Mouse (Mus musculus) cerebellum, postnatal 4 days (tissue): ENCODE measurements at regions not wholly inside any gene's neighbourhood (a gene's known extent, or its start where the extent isn't known, plus 50 kb on each side); places are given as distances from the start of the nearest gene placed in this dataset.
"Not testable (repeated sequence)": the region's sequence is repeated elsewhere in the genome, so short reads cannot be mapped to it uniquely, and the experiment has no call there.

Experiments
- DNase-seq, 2 experiments: peaks; one replicate each; pipeline ENCODE4 v3.0.0; 2022; ENCODE audit warnings: low spot score in 2 of 2, mixed read lengths in 1 of 2

DNA sequence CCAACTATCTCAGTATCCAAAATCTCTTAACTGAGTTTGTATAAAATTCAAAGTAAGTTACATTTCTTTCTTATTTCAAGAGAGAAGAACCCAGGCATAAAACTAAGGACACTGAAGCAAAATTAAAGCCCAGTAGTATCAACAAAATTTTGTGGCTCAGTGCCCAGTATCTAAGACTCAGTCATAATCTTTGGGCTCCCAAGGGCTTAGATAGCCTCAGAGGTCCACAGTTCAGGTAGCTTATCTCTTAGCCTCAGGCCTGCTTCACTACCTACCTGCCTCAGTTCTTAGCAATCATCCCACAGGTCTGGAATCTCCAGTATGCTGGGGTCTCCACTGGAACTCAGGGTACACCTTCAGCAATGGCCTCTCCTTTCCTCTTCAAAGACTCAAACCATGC lies 835.6 kb upstream of the Olfr1507 start:
- not testable (repeated sequence) for DNase-seq

DNA sequence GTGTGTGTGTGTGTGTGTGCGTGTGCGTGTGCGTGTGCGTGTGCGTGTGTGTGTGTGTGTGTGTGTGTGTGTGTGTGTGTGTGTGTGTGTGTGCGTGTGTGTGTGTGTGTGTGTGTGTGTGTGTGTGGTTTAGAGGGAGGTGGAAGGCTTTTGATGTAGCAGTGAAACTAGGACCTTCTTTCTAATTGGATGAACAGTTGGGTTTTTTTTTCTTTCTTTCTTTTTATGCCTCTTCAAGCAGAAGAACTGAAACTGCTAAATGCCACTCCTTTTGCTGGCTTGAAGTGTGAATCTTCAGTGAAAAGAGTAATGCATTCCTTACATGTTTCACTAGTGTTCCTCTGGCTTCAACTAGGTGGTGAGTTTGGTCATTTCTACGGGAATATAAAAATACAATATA lies 828.8 kb upstream of the Olfr1507 start:
- DNase-seq = not testable (repeated sequence)

DNA sequence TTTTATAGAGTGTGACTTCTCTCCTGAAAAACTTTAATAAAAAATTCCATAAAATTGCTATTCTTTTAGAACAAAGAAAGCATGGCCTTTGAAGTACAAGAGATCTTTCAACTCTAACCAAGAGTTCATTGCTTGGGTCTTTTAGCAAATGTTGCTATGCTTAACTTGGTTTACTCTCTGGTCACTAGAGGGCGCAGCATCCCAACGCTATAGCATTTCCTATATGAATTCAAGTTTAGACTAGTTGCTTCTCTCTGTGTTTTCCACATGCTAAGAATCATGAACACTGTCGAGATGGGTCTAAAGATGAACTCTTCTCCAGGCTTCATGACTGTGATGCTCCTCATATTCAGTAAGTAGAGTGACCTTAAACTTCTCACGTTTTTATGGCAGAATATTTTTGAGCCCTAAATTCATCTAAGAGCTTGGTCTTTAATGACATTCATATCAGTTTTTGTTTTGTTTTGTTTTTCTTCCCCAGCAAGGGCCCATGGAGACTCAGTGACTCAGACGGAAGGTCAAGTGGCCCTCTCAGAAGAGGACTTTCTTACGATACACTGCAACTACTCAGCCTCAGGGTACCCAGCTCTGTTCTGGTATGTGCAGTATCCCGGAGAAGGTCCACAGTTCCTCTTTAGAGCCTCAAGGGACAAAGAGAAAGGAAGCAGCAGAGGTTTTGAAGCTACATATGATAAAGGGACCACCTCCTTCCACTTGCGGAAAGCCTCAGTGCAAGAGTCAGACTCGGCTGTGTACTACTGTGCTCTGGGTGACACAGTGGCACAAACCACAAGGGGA lies 823.2 kb upstream of the Olfr1507 start:
- not testable (repeated sequence) for DNase-seq

DNA sequence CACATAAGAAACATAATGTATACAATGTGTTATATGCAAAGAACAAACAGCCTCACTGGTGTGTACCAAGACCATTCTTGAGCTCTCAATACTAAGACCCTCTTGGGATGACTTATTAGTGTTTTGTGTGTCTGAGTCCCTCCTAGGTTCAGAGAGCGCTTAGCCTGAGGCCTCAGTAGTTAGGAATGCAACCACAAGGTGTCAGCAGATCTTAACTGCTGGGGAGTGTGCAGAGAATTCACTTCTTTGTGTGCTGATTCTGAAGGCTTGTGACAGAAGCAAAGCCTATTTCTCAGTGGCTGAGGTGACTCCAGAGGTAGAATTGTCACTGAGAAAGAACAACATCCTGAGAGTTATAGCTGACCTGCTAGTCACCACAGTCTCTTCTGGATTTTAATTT lies 816.9 kb upstream of the Olfr1507 start:
- not testable (repeated sequence) for DNase-seq

DNA sequence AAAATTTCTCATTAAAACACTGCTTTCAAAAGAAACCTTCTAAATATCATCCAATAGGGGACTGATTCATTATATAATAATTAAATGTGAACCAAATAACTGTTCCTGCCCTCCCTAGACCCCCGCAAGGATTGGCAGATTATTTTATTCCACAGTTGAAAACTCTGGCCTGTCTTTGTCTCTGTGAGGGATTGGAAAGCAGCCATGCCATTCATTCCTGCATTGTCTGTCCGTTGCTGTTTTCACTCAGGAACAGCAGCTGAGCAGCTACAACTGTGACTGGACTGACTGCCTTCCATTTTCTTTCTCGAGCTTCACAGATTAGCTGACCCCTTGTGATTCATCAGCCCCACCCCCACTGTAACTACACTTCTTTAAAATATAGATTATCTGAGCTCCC lies 807.6 kb upstream of the Olfr1507 start:
- not testable (repeated sequence) for DNase-seq

DNA sequence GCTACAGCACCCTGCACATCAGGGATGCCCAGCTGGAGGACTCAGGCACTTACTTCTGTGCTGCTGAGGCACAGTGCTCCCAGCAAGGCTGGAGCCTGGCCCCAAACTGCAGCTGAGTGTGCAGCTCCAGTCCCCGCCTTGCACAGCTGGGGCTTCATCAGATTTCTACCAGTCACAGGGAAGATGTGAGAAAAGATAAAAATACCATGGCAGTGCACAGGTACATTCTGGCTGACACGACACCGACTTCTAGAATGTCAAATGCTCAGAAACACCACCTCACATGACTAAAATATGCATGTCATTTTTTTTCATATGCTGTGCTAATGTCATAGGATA lies 806.9 kb upstream of the Olfr1507 start:
- DNase-seq = not testable (repeated sequence)

DNA sequence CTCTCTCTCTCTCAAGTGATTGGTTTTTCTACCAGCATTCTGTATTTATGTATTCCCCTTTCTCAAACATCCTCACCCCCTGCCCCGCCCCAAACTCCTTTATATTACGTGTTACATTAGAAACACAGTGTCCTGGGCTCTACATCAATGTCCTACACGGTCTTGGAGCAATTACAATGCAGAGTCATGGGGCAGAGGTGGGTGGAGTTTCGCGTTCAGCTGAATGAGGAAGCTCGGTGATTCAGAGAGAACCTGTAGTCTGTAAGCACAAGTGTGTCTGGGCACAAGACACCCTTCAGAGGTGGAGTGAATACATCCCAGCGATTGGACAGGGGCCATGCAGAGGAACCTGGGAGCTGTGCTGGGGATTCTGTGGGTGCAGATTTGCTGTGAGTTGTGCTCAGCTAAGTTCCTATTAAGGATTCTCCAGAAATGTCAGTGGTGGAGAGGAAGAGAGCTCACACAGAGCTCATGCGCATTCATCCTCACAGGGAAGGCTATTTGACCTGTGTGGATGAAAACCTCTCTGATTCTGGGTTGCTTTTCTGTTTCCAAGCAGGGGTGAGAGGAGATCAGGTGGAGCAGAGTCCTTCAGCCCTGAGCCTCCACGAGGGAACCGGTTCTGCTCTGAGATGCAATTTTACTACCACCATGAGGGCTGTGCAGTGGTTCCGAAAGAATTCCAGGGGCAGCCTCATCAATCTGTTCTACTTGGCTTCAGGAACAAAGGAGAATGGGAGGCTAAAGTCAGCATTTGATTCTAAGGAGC lies 806.4 kb upstream of the Olfr1507 start:
- DNase-seq = not testable (repeated sequence)

DNA sequence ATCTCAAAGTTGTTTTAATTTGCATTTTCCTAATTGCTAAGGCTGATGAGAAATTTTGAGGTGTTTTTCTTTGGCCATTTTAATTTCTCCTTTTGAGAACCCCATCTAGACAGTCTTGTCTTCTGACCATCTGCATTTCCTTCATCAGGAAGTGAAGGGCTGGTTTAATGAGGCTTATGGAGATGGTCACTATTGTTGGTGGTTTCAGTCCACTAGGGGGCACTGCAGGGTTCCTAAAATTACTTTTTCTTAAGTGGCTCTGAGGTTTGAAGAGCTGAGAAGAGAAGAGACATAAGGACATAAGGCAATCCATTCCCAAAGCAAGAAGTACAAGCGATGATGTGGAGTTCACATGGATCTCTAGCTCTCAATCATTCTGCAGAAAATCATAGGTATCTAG lies 805.6 kb upstream of the Olfr1507 start:
- not testable (repeated sequence) for DNase-seq

DNA sequence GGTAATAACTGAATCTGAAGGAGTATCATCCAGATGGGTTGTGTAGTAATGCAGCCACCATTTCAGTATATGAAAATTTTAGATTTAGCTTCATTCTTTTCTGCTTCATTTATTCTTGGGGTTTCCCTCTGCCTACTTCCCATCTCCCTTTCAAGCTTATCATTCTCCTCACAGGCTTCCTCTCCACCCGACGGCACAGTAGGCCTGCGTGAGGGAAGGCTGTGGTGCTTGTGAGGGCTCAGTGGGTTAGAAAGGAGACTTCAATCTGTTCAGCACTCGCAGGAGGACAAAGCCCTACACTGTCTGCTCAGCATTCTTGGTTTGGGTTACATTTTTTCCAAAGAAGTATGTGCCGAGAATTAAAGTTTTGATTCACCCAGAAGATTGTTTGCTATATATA lies 804.2 kb upstream of the Olfr1507 start:
- DNase-seq = not testable (repeated sequence)

DNA sequence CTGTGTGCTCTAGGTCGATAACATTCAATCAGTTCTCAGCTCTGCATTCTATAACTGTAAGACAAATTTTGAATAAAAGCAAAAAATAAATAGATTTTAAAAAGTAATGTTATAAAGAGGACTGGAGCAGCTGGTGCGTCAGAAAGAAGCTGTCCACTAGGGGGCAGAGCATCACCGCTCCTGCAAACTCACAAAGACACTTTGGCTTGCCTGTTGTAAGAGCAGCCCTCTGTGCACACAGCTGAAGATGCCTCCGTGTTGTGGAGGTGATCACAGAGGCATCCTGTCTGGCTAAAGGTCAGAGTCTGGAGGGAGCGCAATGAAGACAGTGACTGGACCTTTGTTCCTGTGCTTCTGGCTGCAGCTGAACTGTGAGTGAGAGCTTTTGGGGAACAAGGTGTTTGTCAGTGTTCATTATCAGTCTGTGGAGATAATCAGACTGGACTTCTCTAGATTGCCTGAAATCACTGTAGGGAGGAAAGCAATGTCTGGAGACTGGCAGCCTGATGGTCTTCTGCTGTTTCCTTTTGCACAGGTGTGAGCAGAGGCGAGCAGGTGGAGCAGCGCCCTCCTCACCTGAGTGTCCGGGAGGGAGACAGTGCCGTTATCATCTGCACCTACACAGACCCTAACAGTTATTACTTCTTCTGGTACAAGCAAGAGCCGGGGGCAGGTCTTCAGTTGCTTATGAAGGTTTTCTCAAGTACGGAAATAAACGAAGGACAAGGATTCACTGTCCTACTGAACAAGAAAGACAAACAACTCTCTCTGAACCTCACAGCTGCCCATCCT lies 788.0 kb upstream of the Olfr1507 start:
- not testable (repeated sequence) for DNase-seq

DNA sequence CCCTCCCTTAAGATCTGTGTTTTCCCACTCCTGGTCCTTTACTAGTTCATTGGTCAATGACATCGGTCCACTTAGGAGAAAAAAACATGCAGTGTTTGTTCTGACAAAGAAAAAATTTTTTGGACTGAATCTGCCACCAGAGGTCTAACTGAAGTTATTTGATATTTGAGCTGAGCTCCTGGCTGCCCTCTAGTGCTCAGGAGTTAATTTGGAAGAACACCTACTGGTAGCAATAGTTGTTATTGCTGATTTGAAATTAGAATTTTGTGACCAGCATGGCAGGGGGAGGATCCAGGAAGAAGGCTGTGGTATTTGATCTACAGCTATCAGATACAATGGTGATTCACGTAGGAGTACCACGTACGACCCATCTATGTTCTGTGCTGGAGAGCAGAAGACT lies 777.7 kb upstream of the Olfr1507 start:
- not testable (repeated sequence) for DNase-seq

DNA sequence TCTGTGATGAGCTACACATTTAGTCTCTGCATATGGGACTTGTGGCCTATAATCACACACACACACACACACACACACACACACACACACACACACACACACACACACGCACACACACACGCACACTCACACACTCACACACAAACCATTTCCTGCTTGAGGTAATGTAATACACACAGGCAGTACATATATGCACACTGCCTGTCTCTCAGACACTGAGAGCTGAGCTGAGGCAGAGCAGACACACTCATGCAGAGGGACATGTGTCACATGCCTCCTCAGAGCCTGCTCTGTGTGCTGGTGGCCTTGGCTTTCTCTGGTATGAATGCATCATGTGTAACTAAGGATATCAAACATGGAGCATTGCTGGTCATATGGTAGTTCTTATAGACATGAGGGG lies 772.1 kb upstream of the Olfr1507 start:
- DNase-seq = not testable (repeated sequence)

DNA sequence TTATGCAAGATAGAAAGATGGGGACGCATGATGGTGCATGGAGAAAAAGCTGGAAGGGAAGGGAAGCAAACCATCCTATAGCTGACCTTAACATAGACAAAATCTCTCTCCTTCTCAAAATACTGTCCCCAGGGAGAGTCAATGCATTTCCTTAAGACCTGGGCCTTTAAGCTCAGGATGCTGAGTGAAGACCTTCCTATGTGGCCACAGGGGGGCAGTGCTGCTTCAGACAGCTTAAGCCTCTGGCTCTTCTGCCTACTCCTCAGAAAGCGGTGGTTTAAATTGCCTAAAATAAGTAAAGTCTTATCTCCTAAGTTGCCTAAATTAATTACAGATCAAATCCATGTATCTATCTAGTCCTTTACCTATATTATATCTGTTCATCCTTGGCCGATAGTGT lies 760.4 kb upstream of the Olfr1507 start:
- DNase-seq = not testable (repeated sequence)

DNA sequence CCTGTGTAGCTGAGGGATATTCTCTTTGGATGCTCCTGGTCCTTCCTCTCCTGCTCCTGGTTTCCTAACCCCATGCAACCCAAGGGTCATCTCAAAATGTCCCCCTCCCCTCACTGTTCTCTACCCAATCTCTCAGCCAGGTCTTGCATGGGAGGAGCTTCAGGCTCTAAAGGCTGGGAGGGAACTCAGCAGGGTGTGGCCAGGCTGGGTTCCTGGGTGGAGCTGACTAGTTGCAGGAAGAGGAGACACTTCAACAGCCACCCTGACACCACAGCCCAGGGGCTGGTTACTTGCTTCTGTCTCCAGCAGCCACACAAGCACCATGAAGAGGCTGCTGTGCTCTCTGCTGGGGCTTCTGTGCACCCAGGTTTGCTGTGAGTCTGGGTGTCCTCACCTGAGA lies 757.9 kb upstream of the Olfr1507 start:
- not testable (repeated sequence) for DNase-seq

DNA sequence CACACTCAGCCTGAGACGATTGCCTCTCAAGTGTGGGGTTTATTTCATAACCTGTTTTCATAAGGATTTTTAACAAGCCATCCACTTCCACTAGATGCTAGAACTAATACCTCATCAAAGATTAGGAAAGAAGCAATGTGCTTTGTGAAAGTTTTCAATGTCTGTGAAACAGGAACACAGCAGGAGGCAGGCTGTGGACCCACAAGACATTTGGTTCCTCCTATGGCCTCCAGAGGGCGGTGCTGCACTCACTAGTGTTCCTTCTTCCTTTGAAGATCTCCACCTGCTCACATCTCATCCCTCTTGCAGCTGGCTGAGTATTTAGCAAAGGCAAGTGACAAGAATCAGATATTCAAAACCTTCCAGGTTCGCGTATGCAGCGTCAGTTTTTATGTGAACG lies 735.6 kb upstream of the Olfr1507 start:
- not testable (repeated sequence) for DNase-seq

DNA sequence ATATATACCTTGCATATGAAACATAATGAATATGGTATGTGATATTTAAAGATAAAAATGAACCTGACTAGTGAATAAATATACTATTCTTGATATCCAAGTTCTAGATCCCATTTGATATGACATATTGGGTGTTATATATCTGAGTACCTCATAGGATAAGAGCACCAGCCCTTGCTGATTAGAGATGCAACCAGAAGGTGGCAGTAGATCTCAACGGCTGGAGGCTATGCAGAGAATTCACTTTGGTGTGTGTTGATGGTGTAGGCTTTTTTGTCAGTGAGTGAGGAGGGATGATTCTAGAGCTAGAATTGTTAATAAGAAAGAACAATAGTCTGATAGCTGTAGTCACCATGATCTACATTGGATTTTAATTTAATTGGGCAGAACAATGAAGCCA lies 729.2 kb upstream of the Olfr1507 start:
- not testable (repeated sequence) for DNase-seq

DNA sequence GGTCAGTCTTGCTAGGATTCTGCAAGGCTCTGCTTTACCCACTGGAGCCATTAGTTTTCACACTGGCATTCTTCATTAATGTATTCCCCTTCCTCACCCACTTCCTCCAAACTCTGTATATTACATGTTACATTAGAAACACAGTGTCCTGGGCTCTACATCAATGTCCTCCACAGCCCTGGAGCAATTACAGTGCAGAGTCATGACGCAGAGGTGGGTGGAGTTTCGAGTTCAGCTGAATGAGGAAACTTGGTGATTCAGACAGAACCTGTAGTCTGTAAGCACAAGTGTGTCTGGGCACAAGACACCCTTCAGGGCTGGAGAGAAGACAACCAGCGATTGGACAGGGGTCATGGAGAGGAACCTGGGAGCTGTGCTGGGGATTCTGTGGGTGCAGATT lies 715.0 kb upstream of the Olfr1507 start:
- not testable (repeated sequence) for DNase-seq

DNA sequence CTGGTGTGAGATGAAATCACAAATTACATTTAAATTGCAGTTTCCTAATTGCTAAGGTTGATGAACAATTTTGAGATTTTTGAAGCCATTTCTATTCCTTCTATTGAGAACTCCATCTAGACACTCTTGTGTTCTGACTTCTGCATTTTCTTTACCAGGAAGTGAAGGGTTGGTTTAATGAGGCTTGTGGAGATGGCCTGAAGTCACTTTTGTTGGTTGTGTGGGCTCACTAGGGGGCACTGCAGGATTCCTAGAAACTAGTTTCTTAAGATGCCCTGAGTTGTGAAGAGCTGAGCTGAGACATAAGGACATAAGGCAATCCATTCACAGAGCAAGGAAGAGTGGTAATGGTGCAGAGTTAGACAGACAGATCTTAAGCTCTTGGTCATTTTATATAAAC lies 713.7 kb upstream of the Olfr1507 start:
- DNase-seq = not testable (repeated sequence)

DNA sequence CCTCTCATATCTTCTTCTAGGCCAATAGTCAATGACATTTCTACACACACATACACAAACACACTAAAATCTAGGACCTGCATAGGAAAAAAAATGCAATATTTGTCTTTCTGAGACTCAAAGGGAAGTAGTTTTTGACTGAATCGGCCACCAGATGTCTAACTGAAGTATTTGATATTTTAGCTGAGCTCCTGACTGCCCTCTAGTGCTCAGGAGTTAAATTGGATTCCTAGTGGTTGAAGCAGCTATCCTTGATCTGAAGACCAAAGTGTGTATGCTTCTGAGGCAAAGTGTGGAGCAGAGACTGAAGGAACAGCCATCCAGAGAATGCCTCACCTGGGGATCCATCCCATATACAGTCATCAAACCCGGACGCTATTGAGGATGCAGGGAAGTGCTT lies 695.4 kb upstream of the Olfr1507 start:
- DNase-seq = not testable (repeated sequence)

DNA sequence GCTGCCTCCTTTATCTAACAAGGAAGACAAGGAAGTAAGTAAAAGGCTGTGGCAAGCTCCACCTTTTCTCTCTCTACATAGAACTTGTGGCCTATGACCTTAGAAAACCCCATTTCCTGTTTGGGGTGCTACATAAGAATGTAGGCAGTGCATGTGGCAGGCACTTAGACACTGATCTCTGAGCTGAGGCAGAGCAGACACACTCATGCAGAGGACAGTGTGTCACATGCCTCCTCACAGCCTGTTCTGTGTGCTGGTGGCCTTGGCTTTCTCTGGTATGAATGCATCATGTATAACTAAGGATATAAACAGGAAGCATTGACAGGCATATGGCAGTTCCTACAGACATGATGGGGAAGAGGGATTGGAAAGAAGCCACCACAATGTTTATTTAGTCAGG lies 678.5 kb upstream of the Olfr1507 start:
- DNase-seq = not testable (repeated sequence)

DNA sequence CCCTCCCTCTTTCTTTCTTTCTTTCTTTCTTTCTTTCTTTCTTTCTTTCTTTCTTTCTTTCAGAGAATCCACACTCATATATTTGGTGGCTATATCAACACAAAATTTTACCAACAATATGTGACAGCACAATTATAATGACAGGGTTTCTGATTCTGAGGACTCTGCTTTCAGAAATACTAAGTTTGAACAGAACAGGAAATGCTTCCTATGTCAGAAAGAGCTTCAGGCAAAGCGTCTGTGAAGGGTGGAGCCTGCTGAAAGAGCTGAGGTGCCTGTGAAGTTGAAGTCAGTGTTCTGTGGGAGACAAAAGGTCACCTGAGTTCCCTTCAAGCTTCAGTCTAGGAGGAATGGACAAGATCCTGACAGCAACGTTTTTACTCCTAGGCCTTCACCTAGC lies 670.8 kb upstream of the Olfr1507 start:
- not testable (repeated sequence) for DNase-seq

DNA sequence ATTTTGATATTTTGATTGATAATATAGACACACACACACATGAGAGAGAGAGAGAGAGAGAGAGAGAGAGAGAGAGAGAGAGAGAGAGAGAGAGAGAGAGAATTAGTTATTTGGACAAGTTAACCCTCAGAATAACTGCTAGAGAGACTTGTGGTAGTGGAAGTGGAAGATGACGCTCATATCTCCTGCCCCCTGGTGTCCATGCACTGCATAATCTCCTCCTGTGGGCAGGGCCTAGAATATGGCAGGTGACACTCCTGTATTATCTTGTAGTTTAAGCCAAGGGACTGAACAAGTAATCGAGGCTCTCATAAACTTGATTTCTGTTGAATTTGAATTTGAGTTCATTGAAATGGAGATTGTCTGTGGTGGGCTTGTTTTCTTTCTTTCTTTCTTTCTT lies 663.5 kb upstream of the Olfr1507 start:
- not testable (repeated sequence) for DNase-seq
